Mouse (Mus musculus) urinary bladder, adult 2 months (tissue): ENCODE measurements around the gene Adcy7. TPM values are rescaled to one million over a fixed set of nuclear protein-coding genes. Genes with fewer than 3 reads are reported as not detected.

Experiments
- DNase-seq: peaks from one replicate; pipeline ENCODE4 v3.0.0; 2022; ENCODE audit warnings: low spot score
- polyA plus RNA-seq: library from polyadenylated mRNA; depleted of rRNA; stranded (reverse); fragments of >200 nt; gene quantifications from 2 replicates; pipeline ENCODE4 v1.2.3, GENCODE M21; 2012; rRNA removed

The Adcy7 gene
- 15.0 and 15.2 TPM in 2 replicates for polyA plus RNA-seq

DNA sequence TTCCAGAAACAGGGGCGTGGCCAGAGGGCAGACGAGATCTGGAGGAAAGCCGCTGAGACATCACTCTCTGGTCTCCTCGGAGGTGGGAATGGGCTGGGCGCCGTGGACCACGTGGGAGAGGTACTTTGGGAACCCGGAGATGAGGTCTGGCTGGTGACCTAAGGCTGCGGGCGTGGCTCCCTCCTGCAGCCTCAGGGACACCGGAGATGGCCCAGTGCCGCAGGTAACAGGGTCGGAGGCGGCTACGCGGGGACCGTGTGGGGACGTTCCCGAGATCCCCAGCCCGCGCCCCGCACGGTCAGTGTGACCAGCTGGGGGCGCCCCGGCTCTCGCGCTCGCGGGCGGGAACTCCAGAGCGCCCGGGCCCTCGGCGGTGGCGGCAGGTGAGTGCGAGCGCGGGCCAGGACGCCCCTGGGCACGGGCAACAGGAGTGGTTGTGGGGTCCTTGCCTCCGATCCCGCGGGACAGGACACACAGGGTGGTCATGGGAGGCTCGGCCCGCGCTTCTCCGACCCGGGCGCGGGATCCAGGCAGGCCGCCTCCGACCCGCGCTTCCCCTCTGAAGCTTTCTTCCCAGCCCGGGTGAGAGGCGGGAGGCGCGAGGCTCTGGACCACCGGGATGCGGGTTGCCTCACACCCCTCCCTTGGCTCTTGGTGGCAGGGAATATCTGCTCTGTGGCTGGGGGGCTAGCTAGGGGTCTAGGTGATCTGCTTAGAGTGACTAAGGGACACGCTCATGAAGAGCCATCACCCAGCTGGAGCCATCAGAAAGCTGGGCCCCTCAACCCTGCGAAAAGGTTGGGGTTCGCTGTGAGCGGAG is at the start of gene Adcy7:
Gene Adcy7, plus strand, starts transcription at position 173 of the 820 bp plus-strand sequence.
- peak; percentile 46 for DNase-seq

DNA sequence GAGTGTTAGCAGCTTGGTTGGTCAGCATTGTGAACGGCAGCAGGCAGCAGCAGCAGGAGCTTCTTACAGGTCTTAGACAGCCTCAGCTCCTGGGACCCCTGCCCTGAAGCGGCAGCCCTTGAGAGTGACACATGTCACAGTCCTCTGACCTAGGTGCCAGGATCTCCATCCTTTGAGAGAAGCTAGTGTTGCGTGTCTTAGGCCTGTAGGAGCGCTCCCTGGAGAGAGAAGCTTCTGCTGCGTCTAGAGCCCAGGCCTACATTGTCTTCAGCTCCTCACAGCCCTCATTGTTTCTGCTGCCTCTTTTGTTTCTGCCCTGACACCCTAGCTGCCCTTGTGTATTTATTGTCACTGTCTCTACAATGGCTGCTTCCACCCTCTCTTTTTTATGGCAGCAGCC is 46.8 kb upstream of the Adcy7 start:
- DNase-seq = no peak

DNA sequence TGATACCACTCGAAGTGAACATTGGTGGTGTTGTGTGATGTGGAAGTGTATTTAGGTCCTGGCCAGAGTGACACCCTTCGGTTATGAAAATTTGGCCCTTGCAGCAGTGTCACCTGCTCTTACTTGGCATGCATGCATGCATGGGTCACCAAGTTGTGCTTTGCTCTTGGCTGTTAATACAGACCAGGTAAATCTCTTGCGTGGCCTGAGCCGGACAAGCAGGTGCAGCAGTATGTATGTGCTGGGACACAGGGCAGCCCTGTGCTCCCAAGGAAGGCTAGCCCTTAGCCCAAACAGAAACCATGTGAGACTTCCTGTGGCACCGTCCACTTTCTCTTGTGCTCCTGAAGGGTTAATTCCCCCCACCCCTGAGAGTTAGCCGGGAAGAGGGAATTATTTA is 44.4 kb upstream of the Adcy7 start:
- no peak for DNase-seq

DNA sequence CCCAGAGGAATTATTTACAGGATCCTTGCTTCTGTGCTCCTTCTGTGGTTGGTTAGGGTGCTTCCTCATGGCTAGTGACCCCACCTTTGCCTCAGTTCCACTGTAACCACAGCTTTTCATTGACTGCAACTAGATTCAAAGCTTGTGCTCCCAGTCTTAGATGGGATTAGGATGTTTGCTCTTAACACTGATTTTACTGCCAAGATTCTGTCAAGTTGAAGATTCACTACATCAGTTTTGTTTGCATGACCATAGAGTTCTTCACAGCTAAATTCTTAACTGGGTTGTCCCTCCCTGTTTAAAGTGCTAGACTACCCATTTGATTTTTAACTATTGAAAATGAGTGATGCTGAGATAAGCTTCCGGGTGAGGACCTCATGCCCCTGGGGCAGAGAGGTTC is 43.9 kb upstream of the Adcy7 start:
- no peak for DNase-seq

DNA sequence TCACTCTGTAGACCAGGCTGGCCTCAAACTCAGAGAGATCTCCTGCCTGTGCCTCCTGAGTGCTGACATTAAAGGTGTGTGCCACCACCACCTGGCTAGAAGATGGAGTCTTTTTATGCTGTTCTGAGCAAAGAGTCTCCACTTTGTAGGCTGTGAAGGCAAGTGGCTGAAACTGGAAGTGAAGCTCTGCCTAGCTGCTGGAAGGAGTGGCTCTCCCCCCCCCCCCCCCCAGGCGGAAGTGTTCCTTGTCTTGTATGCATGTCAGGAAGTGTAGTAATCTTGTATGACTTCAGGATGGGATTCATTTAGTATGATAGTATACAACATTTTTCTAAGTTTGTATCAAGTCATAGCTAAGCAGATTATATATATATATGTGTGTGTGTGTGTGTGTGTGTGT is 43.4 kb upstream of the Adcy7 start:
- DNase-seq = no peak

DNA sequence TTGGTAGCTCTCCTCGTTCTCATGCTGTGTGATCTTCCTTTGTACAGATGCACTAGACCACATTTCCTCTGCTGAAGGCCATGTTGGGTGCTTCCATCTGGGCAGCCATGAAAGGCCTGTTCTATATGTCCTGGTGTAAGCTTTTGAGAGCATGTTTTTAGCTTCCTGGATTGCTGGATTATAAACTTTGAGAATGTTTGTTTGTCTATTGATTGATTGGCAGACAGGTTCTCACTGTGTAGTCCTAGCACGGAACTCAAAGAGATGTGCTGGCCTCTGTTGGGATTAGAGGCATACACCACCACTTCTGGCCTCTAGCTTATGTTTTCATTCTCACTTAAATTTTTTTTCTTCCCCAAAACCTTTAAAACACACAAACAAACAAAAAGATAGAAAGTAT is 35.5 kb upstream of the Adcy7 start:
- DNase-seq = no peak

DNA sequence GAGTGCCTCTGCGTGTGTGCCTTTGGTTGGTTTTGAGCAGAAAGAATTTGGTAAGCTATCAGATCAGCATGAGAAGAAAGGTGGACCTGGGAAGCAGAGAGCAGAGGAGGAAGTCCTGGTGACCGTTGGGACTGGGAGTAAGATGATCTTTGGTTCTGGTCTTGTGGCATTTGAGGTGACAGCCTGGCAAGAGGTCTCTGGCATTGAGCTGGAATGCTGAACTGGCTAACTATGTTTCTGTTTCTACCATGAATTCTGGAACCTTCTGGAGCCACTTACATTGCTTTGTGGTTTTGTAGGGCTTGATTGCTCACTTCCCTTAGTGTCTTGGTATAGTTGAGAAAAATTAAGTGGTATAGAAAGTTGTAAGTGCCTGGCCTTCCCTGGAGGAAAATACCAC is 34.6 kb upstream of the Adcy7 start:
- no peak for DNase-seq

DNA sequence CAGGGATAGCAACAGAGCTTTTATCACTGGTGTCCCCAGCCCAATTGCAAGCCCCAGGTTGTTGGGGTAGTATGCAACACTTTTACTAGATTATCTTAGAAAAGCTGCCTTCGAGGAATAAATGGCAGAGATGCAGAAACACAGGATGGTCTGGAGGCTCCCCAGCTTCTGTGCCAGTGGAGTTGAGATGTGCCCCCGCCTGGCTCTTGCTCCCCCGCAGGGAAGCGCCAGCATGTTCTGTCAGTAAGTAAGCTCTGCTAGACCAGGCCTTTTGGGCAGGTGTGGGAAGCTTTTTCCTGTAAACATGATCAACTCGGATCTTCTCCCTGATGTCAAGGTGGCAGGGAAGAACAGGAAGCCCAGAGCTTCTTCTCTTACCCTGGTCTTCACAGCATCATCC is 32.9 kb upstream of the Adcy7 start:
- DNase-seq = no peak

DNA sequence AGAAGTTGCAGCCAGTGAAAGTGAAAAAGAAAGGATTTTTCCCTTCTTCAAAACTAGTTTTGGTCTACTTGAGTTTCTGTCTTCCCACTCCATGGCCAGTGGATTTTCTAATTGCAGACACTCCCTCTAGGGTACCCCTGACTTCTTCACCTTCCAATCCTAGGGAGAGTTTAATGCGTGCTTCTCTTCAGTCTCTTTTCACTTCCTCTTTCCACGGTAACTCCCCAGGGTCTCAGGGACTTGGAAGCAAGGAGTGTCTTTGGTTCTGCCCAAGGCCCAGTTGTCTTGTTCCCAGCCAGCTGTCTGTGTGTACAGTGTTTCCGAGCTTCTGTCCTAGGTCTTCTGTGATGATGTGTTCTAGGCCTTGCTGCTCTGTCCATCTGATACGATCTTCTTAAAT is 30.3 kb upstream of the Adcy7 start:
- DNase-seq = no peak

DNA sequence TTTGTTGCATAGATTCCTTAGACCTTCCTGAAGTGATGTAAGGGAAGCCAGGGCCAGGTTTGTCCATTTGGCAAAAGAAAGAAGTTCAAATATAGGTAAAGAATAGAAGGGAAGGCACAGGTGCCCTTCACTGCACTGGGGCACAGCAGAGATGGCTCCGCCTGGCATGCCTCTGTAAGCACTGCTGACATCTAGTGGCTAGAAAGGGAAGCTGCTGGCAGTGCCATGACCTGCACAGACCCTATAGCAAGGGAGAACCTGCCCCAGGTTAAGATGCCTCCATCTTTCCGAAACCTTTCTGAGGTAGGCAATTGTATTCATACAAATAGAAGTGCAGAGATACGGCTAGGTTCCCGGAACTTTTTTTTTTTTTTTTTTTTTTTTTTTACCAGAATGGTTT is 27.9 kb upstream of the Adcy7 start:
- no peak for DNase-seq

DNA sequence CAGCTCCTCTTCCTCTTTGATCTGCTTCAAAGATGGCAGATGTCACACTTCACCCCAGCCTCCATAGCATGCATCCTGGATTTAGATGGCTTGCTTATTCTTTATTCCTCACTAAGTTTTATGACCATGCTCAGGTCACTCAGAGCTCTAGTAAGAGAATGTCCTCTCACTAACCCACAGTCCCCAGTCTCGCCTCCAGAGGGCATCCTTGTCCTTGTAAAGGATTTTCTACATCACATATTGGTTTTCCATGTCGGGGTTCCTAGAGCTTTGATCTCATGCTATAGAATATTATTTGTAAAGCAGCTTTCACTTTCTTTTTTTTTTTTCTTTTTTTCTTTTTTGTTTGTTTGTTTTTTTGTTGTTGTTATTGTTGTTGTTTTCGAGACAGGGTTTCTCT is 19.4 kb upstream of the Adcy7 start:
- no peak for DNase-seq

DNA sequence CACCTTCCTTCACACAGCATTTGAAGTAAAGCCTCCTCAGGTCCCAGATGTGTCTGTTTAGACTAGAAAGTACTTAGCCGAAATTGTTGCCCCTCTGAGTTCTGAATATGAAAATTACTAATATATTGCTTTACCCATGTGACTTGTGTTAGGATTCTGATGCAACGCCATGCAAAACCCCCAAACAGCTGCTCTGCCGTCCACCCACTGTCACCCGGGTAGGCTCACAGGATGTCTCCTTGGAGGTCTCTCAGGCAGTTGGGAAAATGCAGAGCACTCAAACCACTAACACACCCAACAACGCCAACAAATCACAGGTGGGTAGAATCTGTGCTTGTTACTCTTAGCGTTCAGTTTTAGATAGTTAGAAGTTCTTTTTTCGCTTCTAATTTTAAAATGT is 17.2 kb upstream of the Adcy7 start:
- no peak for DNase-seq

DNA sequence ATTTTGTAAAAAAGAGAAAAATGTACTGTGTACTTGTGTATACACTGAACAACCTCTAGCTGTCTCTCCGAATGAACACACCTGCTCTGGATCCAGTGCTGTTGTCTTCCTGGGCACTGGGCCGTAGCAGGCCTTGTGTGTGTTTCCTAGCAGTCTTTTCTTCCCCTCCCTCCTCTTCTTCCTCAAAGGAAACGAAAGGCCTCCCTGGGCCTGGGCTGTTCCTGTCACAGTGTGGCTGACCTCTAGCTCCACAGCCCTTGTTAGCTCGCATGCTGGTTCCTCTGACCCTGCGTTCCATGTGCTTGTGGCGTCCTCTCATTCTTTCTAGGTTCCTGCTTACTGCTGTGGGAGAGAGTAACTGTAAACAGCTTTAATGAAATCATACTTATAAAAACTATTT is 14.2 kb upstream of the Adcy7 start:
- DNase-seq = no peak

DNA sequence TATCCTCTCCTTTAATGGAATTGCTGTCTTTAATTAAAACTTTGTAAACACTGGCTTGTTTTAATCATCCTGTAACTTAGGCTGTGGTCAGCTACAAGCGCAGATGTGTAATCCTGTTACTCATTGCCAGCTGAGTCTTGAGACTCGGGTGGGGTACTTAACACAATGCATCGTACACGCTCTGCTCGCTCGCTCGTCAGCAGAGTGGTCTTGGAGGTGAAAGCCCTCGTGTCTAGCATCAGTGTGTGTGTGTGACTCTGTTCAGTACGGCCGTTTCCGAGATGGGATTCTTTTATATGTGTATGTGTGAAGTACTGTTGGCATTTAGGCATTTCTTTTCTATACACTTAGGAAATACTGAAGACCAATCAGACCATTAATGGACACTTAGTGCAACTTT is 13.7 kb upstream of the Adcy7 start:
- no peak for DNase-seq

DNA sequence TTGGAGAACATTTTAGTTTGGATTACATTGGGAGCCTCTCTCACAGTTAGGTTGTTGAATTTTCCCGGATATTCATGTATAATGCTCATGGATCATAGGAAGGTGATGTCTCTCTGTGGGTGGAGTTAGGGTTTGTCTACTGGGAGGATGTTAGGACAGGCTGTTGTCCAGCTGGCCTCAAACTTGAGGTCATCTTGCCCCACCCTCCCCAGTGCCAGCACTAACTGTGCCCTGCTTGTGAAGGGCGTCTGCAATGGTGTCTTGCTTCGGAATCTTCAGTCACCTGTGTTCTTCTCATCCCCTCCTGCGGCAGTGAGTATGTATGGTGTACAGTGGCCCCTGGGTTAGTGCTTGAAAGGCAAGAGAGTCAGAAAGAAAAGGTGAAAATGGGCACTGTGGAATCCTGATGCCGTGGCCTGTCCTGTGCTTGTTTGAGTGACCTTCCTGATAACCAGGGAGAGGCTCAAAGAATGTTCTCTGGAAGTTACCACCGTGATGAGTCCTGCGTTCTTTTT is 11.7 kb upstream of the Adcy7 start:
- no peak for DNase-seq

DNA sequence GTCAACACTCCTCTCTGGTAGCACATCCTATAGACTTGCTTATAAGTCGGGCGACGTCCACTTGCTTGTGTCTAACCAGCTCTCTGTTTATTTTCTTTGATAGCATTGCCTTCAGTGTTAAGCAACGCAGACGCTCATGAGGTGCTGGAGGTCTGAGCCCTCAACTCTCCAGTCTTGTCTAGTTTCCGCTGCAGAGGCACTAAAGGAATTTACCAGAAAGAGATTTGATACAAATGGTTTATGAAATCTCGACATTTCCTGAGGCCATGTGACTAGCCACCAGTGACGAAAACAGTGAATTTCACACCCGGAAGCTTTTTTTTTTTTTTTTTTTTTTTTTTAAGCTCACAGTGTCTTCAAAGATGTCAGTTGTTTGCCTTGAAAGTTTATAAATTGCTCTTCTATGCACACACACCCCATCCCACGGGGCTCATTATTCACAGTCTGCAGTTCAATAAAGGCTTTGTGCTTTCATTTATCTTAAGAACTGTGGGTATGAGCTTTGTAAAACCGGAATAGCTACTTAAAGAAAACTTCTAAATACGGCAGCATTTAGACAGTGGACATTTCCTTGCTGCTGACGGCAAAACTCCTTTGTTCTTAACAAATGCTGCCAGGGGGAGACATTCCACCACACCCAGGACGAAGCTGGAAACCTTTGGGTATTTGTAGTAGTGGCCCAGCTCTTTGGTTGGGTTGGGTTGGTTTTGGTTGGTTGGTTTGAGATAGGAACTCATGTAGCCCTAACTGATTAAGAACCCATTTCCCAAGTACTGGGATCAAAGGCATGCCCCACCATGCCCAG is 9.2 kb upstream of the Adcy7 start:
- DNase-seq = no peak

DNA sequence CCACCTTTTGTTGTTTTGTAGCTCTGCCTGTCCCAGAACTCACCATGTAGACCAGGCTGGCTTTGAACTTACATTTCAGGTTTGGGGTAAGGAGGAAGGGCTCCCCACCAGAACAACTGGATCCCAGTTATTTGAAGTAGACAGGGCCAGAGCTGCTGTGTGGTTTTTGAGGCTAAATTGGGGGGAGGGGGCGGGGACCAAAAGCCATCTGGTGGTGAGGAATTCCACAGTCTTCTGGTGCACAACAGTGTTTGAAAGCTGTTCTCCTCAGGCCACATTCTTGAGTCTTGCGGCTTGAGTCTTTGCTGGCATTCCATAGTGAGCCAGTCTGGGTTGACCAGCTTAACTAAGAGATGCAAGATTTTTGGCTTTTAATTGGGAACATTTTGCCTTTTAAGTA is 6.7 kb upstream of the Adcy7 start:
- DNase-seq = no peak

DNA sequence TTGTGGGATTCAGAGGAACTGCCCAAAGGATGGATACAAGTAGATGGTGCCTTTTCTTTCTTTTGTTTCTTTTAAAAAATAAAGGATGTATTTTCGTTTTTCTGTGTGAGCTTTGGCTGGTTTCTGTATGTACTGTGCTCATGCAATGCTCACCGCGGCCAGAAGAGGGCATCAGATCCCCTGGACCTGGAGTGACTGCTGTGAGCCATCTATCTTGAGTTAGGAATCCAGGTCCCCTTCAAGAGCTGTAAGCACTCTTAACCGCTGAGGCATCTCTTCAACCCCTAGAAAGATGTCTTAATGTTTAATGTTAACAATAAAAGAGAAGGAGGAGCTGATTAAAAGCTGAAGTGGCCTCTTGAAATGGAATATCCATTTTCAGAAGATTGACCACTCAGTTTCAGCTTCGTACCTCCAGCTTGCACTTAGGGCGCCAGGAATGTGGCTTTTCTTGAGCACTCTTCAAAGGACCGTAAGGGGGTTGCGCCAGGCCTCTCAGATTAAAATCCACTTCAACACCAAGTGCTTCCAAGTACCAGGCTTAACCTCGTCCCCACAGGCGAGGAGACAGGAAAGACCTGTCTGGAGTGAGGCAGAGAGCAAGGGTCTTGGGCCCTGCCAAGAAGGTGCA is 5.9 kb upstream of the Adcy7 start:
- peak; percentile 55 for DNase-seq

DNA sequence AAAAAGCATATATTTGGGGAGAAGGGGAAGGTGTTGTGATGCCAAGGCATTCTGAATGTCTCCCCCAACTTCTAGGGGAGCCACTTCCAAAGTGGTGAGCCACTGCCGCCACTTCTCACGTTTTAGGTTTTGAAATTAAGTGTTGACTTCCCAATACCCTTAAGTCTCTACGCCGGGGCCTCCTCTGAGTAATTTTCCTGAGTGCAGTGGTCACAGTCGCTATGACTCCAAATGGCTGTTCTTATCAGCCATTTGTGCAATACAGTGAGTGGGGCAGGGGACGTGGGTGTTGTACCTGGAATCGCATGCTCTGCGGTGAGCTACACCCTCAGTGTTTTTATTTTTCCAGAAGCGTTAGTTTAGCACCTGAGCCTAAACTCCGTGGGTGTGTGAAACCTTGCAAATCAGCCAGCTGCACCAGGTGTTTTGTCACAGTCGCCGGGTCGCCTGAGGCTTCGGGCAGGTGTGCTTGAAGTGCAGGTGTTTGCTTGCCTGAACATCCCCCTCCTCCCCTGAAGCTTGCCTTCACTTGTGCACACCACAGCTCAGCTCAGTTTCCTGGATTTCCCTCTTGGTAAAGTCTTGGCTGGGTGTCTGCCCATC is 5.3 kb upstream of the Adcy7 start:
- DNase-seq = no peak

DNA sequence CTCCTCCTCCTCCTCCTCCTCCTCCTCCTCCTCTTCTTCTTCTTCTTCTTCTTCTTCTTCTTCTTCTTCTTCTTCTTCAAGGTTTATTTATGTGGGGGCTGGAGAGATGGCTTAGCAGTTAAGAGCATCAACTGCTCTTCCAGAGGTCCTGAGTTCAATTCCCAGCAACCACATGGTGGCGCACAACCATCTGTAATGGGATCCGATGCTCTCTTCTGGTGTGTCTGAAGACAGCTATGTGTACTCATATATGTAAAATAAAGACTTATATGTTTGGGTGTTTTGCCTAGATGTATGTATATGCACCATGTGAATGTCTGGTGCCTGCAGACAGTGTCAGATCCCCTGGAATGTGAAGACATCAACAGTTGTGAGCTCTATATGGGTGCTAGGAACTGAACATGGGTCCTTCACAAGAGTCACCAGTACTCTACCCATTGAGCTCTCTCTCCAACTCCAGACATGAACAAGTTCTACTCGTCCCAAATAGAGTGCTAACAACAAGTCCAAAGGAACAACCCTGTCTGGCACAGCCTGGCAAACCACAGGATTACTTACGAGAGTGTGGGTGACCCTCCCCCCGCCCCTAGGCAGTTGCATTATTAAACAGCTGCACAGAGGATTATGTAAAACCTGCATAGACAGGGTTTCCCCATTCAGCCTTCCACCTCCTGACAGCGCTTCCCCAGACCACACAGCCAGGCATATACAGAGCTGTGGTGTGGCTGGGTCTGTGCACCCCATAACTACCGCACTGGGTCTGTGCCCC is 2.9 kb upstream of the Adcy7 start:
- DNase-seq = no peak

DNA sequence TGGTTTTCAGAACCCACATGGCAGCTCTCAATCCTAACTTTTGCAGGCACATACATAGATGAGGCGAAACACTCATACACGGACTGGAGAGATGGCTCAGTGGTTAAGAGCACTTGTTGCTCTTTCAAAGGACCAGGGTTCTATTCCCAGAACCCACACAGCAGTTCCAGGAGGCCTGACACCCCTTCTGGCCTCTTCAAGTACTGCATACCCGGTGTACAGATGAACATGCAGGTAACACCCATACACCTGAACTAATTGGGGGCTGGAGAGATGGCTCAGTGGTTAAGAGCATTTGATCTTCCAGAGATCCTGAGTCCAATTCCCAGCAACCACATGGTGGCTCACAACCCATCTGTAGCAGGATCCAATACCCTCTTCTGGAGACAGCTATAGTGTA is 2.1 kb upstream of the Adcy7 start:
- no peak for DNase-seq
